Mouse (Mus musculus) cerebellum, adult 8-10 months (tissue): ENCODE results near the gene Bex6.
A peak's percentile ranks its signal among the peaks of the same experiment; 100 is the strongest.

Source experiments
- DNase-seq: peaks from one replicate; pipeline ENCODE4 v3.0.0; 2022

Gene Bex6

DNA sequence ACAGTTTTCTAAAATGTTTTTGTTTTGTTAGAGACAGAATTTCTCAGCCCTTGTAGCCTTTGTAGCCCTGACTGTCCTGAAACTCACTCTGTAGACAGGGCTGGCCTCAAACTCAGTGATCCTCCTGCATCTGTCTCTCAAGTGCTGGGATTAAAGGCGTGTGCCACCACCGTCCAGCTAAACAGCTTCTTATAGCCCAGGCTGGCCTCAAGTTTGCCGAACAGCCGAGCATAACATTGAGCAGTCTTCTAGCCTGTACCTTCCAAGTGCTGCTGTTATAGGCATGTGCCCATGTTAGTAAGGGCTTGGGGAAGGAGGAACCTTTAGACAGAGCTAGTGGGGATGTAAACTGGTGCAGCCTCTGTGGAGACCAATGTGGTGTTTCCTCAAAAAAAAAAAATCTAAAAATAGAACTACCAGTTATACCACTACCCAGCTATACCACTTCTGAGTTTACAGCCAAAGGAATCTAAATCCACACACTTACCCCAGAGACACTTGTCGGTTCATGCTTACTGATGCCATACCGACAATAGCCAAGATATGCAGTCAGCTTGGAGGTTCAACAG, at the start of gene Bex6:
TSS of gene Bex6 (plus strand) at position 491 of the 569 bp plus-strand sequence.
- no peak for DNase-seq

DNA sequence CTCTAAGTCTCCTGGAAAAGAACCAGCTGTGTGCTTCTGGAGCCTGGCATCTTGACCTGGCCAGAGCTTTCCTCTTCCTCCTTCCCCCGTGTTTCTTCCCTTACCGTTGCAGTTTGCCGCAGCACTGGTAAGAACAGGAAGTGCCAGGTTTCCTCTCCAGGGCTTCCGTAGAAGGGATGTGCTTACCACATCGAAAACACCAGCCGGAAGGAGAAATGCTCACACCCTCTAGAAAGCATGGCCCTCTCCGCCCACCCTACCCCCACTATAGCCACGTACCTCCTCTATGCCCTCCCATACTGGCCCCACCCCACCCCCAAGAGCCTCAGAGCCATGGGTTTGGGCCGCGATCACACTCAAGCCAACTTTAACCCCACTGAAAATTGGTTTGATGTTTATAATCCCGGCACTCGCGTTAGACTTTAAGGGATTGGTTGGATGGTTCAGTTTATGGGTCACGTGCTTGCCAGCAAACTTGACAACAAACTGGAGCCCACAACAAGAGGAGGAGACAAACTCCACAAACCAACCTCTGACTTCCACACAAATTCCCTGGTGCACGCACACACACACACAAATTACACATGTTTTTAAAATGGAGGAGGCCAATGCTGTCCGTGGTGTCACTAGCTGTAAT, 49.3 kb upstream of the Bex6 start:
- no peak for DNase-seq

DNA sequence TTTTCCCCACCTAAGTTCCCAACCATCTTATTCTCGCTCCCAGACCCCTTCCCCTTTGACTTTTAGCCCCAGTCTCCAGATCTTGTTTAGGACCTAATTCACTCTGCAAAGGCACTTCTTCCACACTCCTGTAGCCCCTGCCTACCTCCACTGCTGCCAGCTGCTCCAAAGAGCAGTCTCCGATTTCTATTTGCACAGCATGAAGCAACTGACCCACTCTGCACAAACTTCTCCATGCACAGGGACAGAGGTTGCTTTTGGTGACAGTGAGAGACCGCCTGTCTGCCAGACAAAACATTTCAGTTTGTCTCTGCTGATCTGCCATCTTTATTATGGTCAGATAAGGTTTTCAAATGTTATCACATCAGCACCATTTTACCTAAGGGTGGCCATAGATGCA, 46.5 kb upstream of the Bex6 start:
- no peak for DNase-seq

DNA sequence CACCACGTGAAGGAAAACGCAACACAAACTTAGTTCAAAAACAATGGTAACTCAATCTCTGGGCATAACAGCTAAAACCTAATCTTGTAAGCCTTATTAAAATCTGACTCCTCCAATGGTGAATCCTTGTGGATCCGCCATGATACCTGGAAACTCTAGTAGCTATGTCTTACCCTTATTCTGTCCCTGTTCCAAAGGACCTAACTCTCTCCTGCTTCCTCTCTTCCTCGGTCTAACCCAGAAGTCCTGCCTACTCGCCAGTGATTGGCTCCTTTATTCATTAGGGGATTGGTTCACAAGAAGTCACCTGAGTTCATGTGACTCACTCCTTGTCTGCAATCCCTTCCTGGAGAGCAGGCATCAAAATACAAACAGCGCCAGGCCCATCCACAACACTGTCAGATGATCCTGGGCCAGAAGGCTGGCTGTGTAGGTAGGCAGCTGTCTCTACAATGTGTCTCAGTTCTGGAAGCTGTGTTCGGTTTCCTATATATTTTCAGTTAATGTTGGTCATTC, 43.7 kb upstream of the Bex6 start:
- no peak for DNase-seq

DNA sequence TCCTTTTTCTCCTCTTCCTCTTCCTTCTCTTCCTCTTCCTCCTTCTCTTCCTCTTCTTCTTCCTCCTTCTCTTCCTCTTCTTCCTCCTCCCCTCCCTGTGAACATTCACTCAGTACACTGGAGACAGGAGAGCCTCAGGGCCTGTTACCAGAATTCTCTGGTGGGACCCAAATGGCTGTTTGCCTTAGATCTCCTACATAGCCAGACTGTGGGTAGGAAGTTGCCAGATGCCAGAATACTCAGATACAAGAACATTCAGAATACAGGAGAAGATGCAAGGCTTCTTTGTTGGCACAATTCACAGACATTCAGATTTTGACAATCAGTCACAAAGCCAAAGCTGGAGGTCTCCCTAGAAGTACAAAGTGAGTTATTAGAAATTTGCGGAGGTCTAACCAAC, 40.7 kb upstream of the Bex6 start:
- no peak for DNase-seq

DNA sequence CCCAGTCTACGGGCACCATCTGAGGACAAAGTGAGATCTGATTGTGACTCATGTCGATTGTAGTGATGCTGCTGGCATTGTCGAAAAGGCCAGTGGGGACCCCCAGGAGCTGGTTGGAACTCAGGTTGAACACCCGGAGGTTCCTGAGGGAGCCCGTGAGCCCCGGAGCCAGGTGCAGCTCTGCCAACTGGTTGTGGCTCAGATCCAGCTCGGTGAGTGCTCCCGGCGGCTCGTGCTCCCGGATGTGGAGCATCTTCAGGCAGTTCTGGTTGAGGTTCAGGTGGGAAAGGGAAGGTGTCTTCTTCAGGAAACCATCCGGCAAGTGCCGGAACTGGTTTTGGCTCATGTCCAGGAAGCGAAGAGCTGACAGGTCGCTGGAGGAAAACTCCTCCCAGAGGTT, 35.9 kb upstream of the Bex6 start:
- DNase-seq: peak; percentile 34

DNA sequence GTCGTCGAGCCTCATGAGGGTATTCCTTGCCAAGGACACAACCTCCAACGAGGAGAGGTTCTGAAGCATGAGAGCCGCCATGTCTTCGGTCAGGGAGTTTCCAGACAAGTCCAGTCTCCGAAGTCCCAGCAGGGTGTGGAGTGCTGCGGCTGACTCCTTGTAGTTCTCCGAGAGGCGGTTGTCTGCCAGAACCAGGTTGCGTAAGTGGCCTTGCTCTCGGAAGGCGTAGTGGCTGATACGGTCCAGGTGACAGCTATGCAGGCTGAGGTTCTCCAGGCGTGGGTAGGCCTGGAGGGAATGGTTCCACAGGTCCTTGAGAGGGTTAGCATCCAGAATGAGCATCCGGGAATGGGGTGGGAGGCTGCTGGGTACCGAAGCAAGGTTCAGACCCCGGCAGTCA, 35.0 kb upstream of the Bex6 start:
- DNase-seq: no peak

DNA sequence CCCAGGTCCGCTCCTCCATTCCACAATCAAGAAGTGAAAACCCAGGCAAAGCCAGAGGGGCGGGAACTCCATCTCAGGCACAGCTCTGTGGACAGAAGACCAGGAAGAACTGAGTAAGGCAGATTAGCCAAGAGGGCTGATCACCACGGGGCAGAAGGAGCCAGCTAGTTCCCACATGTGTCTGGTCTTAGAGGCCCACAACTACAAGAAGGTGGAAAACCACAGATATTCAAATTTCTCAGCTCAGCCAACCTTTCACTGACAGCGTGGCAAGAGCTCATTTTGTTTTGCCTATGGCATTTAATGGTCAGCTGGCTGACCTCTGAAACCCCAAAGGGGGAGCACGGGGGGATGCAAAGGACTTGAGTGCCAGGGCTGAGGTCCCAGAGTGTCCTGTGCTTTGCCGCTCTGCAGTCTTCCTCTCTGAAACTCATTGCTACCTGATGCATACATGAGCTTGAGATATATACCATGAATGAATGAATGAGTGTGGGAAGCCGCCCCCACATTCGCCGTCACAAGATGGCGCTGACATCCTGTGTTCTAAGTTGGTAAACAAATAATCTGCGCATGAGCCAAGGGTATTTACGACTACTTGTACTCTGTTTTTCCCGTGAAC, 31.9 kb upstream of the Bex6 start:
- no peak for DNase-seq

DNA sequence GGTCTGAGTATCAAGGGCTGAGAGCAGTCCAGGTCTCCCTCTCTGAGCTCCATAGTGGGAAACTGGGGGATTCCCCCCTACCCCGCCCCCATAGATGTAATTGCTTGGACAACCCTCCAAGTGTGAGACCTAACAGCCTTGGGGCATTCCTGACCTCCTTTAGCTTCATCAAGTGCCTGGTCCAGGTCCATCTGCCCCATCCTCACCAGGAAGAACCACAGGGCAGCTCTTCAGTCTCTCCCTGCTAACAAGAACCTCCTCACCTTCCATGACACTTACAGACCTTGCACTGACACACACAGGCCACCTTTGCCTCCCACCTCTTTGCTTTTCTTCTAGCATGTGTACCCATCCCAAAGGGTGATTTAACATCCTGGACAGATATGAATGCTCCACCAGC, 25.6 kb upstream of the Bex6 start:
- DNase-seq: no peak

DNA sequence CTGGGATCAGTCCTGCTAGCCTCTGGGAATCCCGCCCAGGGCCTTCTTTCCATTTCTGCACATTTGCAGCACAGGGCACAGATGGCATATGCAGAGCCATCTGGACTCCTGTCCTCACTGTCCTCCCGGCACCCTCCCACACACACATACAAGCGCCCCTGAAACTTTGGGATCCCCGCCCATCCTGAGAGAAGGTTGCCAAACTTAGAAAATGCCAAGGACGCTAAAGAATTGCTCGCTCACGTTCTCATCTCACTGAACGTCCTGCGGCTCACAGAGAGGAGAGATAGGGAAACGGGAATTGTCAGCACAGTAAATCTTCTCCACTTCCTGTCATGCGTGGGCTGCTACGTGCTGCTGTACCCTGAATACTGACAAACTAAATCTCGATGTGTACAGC, 25.2 kb upstream of the Bex6 start:
- DNase-seq: peak; percentile 97

DNA sequence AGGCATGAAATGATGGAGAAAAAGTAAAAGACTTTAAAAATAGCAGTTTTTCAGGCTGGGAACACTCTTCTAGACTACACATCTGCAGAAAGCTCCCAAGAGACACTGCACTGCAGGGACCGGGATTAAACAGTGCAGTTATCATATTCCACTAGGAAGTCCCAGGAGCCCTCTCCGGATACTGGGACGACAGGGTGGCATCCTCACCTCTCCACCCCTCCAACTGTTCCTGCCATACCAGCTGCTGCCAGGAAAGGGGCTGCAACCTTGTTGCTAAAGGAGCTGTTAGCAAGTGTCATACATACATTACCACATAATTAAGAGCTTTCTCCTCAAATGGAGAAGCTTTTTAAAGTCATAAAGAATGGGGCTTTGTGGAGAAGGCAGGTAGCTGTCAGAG, 22.9 kb upstream of the Bex6 start:
- no peak for DNase-seq

DNA sequence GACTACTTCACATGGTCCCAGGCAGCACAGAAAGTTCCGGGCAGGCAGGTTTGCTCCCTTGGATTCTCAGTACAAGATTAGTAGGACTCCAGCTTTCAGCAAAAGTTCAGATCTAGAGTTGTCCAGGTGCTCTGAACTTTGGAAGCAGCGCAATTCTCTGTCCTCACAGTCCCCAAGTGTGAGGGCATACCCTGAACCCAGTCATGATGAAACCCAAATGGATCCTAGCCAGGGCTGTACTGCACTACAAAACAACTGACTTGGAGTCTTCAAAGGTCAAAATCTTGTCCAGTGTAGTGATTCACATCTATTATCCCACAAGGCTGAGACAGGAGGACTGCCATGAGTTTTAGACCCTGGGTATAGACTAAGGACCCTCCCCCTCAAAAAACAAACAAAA, 22.3 kb upstream of the Bex6 start:
- DNase-seq: no peak

DNA sequence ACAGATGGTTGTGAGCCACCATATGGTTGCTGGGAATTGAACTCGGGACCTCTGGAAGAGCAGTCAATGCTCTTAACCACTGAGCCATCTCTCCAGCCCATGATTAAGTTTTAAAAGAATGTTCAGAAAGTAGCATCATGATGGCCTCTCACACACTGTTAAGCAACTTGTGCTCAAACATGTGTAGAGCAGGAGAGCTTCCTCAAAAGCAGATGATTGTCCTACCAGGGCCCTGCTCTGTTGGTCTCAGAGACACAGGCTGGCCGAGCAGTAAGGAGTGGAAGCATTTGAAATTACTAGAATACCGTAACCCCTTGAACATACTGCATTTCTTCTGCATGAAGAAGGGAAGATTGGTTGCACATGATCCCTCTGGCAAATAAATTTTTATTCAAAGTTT, 20.7 kb upstream of the Bex6 start:
- DNase-seq: no peak

DNA sequence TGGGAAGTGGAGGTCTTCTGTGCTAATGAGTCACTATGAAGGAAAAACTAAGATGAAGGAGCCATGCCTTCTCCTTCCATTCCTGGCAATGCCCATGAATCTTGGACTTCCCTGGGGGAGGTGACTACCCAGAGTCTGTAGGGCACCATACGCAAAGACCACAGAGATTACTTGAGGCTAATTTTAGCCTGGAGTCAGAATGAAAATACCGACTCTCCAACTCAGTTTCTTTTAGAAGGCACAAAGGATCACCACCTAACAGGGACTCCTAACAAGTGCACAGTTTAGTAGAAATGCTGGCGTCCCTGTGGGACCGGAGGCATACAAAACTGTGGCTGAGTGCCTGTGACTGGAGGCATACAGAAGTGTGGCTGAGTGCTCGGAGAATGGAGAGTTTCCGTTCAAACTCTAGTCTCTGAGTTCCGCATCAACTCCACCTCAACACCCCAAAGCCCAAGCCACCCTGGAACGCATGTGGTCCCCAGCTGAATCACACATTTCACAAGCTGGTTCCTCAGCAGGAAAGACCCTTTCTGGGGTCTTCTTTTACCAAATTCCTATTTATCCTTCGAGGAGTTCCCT, 18.8 kb upstream of the Bex6 start:
- no peak for DNase-seq

DNA sequence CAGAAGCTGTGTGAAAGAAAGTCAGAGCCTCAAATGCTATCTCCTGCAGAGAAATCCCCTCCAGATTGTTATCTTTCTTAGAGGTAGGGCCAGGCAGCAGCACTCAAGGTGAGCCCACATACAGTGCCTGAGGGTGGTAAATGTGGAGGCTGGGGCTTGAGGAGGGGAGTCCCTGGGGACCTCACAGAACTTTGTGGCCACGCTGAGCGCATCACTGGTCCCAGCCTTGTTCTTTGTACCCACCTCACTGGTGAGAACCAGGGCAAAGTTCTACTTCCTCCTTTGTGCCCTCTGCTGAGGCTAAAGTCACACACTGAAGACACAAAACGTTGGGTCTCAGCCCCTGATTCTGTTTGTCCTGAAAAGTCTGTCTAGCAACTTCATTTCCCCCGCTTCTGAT, 16.2 kb upstream of the Bex6 start:
- no peak for DNase-seq

DNA sequence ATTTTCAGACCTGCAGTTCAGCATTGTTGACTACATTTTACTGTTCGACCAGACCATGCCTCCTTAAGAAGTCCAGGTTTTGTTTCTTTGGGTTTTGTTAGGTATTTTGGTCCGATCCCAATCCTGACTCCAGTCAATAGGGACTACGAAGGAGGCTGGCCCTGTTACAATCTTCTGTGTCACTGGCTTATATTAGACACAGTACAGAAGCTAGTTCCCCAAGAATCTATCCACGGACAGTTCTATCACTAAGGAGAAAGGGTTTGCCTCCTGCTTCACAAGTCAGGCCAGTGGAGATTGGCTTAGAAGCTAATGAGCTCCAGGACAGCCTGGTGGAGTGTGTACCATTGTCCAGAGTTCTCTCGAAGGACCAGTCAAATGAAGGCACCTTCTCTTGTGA, 15.7 kb upstream of the Bex6 start:
- no peak for DNase-seq

DNA sequence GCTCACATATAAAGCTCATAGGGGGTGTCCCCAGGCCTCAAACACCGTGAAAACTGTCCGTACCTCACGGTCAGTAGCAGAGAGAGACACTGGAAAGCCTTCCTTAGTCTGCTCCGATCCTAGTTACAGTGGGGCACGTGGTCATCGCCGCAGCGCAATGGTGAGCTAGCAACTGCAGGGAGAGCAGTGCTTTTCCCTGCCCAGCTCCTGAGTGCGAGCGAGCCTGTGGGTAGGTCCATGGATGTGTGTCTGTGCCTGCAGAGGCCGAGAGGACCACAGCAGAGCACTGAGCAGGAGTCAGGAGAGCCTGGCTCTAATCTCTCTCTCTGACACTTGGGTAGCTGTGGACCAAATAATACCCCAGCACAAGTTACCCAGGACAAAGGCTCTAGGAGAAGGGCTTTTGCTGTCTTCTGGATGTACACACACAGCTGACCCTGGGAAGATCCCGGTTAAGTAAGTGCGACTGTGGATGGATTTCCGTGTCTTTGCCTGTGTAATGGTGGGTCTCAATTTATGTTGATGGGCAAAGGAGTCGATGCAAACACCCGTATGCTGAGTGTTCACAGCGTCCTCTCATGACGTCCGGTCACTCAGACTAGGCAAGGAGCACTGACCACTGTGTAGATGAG, 15.1 kb upstream of the Bex6 start:
- peak; percentile 25 for DNase-seq

DNA sequence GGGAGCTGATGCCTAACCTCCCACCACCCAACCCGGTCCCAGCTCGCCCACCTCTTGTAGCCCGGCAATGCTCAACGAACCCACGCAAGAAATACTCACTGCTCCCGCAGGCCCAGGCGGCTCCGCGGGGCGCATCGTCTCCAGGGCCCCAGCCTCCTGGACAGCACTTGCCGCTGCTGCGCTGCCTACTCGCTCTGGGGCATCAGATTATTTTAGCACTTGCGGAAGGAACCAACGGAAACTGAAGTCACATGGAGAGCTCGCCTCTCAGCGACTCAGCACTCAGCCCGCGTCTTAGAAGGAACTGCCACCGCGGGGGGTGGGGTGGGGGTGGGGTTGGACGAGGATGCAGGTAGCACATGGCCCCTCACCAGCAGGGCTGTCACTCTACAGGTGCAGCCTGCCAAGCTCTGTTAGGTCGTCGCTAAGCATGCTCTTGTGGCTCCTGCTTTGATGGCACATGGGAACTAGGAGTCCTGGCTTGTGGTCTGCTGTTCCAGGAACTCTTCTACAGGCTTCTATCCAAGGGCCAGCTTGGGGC, 14.3 kb upstream of the Bex6 start, which contains the start of gene Nrros:
TSS of gene Nrros (minus strand) at position 314 of the 541 bp plus-strand sequence.
- peak; percentile 41 for DNase-seq

DNA sequence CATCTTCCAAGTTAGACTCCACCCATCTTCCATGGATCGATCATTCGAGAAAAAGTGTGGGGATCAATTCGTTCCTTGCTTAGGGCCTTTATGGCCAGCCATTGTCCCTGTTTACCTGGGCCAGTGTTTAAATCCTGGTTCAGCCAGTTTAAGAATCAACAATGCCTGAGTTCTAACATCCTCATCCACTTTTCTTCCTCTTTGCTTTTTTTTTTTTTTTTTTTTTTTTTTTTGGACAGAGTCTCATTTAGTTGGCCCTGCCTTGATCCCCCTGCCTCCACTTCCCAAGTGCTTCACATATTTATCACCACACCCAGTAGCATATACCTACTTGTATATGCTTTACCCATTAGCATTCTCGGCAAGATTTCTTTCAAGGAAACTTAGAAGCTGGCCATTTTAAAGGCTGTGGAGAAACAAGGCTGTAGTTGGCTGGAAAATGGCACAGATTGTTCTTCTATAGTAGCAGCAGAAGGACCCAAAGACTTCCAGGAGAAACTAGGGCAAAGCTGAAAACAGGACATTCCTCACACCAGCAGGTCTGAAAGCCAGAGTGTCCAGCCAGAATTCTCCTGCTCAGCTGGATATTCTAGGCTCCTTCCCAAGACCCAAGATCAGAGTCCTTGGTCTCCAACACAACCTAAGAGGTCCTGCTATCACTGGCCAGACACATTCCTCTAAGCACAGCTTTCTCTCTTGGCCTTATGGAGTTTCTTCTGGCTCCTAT, 11.6 kb upstream of the Bex6 start:
- peak; percentile 68 for DNase-seq

DNA sequence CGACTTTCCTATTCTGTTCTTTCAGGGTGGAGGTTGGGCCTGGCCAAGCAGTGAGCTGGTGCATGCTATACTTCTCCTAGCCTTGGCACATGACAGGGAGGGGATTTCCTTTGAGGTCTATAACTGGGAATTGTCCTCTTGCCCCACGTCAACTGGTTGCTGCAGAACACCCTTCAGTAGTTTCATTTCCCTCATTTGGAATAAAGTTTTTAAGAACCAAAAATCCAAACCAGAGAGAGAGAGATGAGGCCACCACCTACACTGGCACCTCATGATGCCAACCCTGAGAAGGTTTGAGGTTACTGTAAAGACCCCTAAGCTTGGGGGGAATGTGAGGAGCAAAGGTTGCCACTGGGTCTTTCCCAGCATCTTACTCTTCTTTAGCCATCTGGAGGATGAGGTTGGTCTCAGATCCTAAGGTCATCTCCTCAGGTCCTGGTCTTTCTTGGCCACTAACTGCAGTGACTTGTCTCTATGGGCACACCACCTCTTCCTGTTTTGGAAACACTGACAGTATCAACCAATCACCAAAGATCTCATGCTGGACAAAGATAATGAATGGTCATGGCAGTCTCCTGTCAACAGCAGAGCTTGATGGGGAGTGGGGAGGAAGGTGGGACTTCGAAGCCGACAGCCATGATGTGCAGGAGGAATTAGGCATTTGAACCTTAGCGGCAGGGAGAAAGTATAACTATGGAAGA, 8.4 kb upstream of the Bex6 start:
- DNase-seq: no peak

DNA sequence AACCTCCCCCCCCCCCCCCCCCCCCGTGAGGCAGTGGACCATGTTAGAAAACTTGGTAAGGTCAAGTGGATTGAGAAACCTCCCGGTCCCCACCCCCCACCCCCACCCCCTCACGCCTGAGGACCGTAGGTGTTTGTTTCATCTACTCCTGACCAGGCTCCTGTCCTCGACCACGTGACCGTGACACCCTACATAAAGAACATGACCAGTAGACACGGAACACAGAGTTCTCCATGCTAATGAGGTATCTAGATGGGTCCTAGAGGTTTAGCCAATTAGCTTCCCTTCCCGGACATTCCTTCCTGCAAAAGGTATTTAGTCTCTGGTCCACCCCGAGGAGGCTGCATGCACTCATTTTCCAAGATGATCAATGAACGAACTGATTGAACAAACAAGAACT, 6.2 kb upstream of the Bex6 start:
- no peak for DNase-seq
